Mouse (Mus musculus) liver, embryonic 14.5 days (tissue): ENCODE results near the gene Utrn. TPM values are rescaled to one million over a fixed set of nuclear protein-coding genes. Genes with fewer than 3 reads are reported as not detected.

Experiments used
- ATAC-seq: fragments of 200-750 bp; cut with Nextera tagmentation; 2 replicates; pipeline ENCODE4 v1.8.0; 2017; ENCODE audit warnings: moderate number of reproducible peaks, mild to moderate bottlenecking, moderate library complexity; ENCODE audit not compliant: insufficient read depth
- DNase-seq, 3 experiments: peaks; one replicate each; pipeline ENCODE4 v3.0.0-alpha.2; 2012 to 2013; ENCODE audit warnings: low read depth in 3 of 3, low spot score in 3 of 3
- H3K27ac ChIP-seq: fragments of 300-500 bp; sonication (generic); 2 replicates; pipeline ENCODE4 v1.5.1; 2014; ENCODE audit warnings: moderate library complexity, mild to moderate bottlenecking, control low read depth, inconsistent platforms
- H3K27me3 ChIP-seq: fragments of 300-500 bp; sonication (generic); 2 replicates; pipeline ENCODE4 v1.6.1; 2014; ENCODE audit warnings: mild to moderate bottlenecking, low read length, moderate library complexity; ENCODE audit not compliant: control insufficient read depth, insufficient read depth
- H3K36me3 ChIP-seq: fragments of 300-500 bp; sonication (generic); replicated peaks from 2 replicates; pipeline ENCODE4 v1.6.1; 2014; ENCODE audit warnings: low read depth; ENCODE audit not compliant: control insufficient read depth, insufficient read depth
- H3K4me1 ChIP-seq, 2 experiments: fragments of 200-500 bp in 1 of 2; fragments of 300-500 bp in 1 of 2; sonication (generic) in 1 of 2; replicated peaks; 2 replicates each; pipeline ENCODE4 v1.6.1; 2012 to 2014; ENCODE audit warnings: antibody characterized with exemption in 1 of 2, inconsistent platforms in 1 of 2, low read length in 1 of 2; ENCODE audit not compliant: control insufficient read depth in 2 of 2, insufficient read depth in 2 of 2
- H3K4me2 ChIP-seq: fragments of 300-500 bp; sonication (generic); 2 replicates; pipeline ENCODE4 v1.6.1; 2014; ENCODE audit warnings: low read depth, mild to moderate bottlenecking, control low read depth, moderate library complexity
- H3K4me3 ChIP-seq, 2 experiments: fragments of 200-500 bp in 1 of 2; fragments of 300-500 bp in 1 of 2; sonication (generic) in 1 of 2; 2 replicates each; pipeline ENCODE4 v1.5.1; 2012 to 2014; ENCODE audit warnings: low read depth in 2 of 2, low read length in 2 of 2, mild to moderate bottlenecking in 2 of 2, control low read depth in 1 of 2, inconsistent platforms in 1 of 2, moderate library complexity in 1 of 2; ENCODE audit not compliant: insufficient read depth in 1 of 2
- H3K9ac ChIP-seq: fragments of 300-500 bp; sonication (generic); replicated peaks from 2 replicates; pipeline ENCODE4 v1.6.1; 2014; ENCODE audit warnings: mild to moderate bottlenecking, control low read depth, moderate library complexity
- H3K9me3 ChIP-seq: fragments of 300-500 bp; sonication (generic); 2 replicates; pipeline ENCODE4 v1.6.1; 2016; ENCODE audit warnings: low read length, mixed read lengths; ENCODE audit not compliant: control insufficient read depth
- CTCF ChIP-seq: IDR thresholded peaks from 2 replicates; pipeline ENCODE4 v1.5.1; 2016; ENCODE audit warnings: antibody characterized with exemption, low read depth, control low read depth
- EP300 ChIP-seq: IDR thresholded peaks from 2 replicates; pipeline ENCODE4 v1.6.1; 2016; ENCODE audit warnings: antibody characterized with exemption, low read depth
- WGBS: fragments of 180-500 bp; shearing (Covaris S2); extraction: QIAGEN DNeasy Blood & Tissue Kit; methylation state at CpG from one replicate; pipeline ENCODE4 v1.1.7; 2014; ENCODE audit not compliant: insufficient replicate concordance; 5-methylcytosine and 5-hydroxymethylcytosine counted together
- polyA plus RNA-seq, 2 experiments: library from polyadenylated mRNA; depleted of rRNA in 1 of 2; stranded (reverse) in 1 of 2; unstranded in 1 of 2; fragments of >200 nt; fragmentation: Nextera tagmentation in 1 of 2; extraction: Ambion mirVana in 1 of 2; gene quantifications; 2 replicates each; pipeline versions ENCODE4 v1.2.1 to v1.2.3; 2012 to 2014

The Utrn gene
- polyA plus RNA-seq, 2 experiments, result 2.7 to 4.4 TPM

DNA sequence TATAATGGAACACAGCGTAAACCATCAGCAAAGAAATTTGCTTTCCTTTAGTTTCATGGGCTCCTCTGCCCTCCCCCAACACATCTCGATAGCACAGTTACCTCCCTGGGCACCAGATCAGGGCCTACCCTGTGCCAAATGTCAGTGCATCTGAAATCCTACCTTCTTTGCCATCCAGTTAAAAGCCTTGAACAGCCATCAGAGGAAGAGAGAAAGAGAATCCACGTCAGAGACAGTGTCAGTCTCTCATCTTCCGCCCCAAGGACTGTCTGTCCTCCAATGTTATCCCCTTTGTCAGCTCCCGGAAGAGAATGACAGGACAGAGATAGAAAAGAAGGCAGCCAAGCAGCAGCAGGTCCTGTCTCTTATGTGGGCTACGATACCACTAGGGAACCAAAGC, 15.4 kb downstream of the Utrn start:
- TF ChIP-seq EP300 (no peak), CTCF (no peak)
- H3K4me3 ChIP-seq, result no peak overlapping the region
- no peaks in the 10 kb centered on the region for H3K9me3 ChIP-seq
- no peaks in the 10 kb centered on the region for H3K27me3 ChIP-seq
- no peak for ATAC-seq
- 68% methylated on average over 6 of the region's 6 CpGs for WGBS
- H3K27ac ChIP-seq, result no peak overlapping the region
- no peaks in the 10 kb centered on the region for H3K36me3 ChIP-seq
- H3K9ac ChIP-seq, result no peak overlapping the region
- peaks cover 0 to 7% of the 10 kb centered on the region in 2 experiments; a peak in 2 of 4 replicates for H3K4me1 ChIP-seq
- H3K4me2 ChIP-seq, result no peak overlapping the region
- no peak for DNase-seq

DNA sequence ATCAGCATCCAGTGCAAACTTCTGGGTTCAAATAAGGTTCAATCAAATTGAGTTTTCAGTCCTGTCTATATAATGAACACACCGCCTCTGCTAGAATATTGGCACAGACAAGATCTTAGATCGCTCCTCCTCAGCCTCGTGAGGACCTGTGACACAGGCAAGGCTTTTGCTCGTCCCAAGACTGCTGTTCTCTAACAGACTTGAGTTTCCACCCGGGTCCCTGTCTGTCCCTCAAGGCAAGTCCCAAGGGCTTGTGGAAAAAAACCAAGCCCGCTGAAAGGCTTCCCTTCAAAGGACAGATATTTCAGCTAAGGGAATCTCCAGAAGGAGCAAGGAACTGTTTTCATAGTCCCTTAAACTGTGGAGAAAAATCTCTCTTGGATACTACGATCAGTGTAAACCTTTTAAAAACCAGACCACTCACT, 16.0 kb downstream of the Utrn start:
- Histone ChIP-seq H3K4me2 (no peak overlapping the region), H3K9ac (no peak overlapping the region), H3K36me3 (no peaks in the 10 kb centered on the region), H3K4me3 (no peak overlapping the region), H3K27me3 (no peaks in the 10 kb centered on the region), H3K9me3 (no peaks in the 10 kb centered on the region), H3K4me1 (peaks cover 0 to 7% of the 10 kb centered on the region in 2 experiments; a peak in 2 of 4 replicates), H3K27ac (no peak overlapping the region)
- DNase-seq (no peak), ATAC-seq (no peak)
- 58% methylated on average over 7 of the region's 7 CpGs for WGBS
- TF ChIP-seq EP300, result no peak
- TF ChIP-seq CTCF, result no peak

GRCm38 (mm10) chr10:12852416-12853195, 16.6 kb downstream of the Utrn start:
- no peak for ATAC-seq

DNA sequence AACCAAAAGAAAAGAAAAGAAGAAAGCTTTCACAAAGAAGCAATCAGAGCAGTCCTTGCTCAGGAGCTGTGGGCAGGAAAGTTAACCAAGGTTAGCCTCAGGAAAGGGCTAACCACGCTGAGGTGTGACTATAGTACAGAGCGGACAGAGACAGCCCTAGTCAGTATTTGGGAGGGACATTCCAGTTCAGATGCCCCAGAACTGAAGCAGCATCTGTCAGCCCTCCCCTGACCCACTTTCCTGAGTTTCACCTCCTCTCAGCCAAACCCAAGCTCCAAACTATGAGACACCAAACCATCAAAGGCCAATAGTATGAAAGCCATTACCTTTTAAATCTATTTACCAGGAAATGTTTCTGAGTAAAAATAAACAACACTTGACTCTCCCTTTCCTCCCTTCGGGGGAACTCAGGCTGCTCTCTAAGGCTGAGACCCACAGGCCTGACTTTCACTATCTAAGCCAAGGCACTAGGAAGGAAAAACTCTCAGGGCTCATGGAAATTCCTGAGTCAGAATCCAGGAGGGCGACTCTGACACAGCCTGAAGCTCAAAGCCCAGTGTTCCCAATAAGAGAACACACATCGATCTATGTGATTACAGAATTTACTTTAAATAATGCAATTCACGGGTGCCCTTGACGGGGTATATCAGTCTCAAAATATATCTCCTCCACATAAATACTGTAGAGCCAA, 18.2 kb downstream of the Utrn start:
- DNase-seq, result no peak
- no peak overlapping the region for H3K4me2 ChIP-seq
- TF ChIP-seq EP300, result no peak
- TF ChIP-seq CTCF, result no peak
- peaks cover 0 to 7% of the 10 kb centered on the region in 2 experiments; a peak in 2 of 4 replicates for H3K4me1 ChIP-seq
- H3K9ac ChIP-seq, result no peak overlapping the region
- no peak for ATAC-seq
- no peak overlapping the region for H3K4me3 ChIP-seq
- 57% methylated on average over 7 of the region's 7 CpGs for WGBS
- no peaks in the 10 kb centered on the region for H3K27me3 ChIP-seq
- no peak overlapping the region for H3K27ac ChIP-seq
- no peaks in the 10 kb centered on the region for H3K9me3 ChIP-seq
- no peaks in the 10 kb centered on the region for H3K36me3 ChIP-seq

More at GRCm38 (mm10) chr10:12852416-12853195, 16.6 kb downstream of the Utrn start:
- Histone ChIP-seq H3K9ac (no peak overlapping the region), H3K4me2 (no peak overlapping the region), H3K4me1 (peaks cover 0 to 7% of the 10 kb centered on the region in 2 experiments; a peak in 2 of 4 replicates), H3K4me3 (no peak overlapping the region; a peak in 1 of 4 replicates), H3K9me3 (no peaks in the 10 kb centered on the region), H3K27me3 (no peaks in the 10 kb centered on the region), H3K27ac (no peak overlapping the region), H3K36me3 (no peaks in the 10 kb centered on the region)
- 78% methylated on average over 15 of the region's 15 CpGs for WGBS
- no peak for DNase-seq
- TF ChIP-seq CTCF, result no peak
- TF ChIP-seq EP300, result no peak
